8 mouse cellular contexts compared by ENCODE assay signal in genomic region chr7:67644833-67645680, GRCm38 (mm10). TPM values are rescaled to one million over a fixed set of nuclear protein-coding genes. Genes with fewer than 3 reads are reported as not detected.
DNase-seq lines count a peak whose midpoint lies in the region; ATAC-seq lines count a peak whose summit lies in the region.

TSS of gene Lrrc28 (minus strand) at chr7:67645268.

- peak within 1 kb of the TSS; percentile 75 for H3K4me3 ChIP-seq in heart, embryonic 10.5 days
- peak within 1 kb of the TSS; percentile 67 for H3K4me3 ChIP-seq in kidney, embryonic 15.5 days (replicated peaks)

- no peaks in the 10 kb centered on the region for H3K9me3 ChIP-seq in heart, embryonic 10.5 days
- H3K9me3 ChIP-seq in kidney, embryonic 15.5 days (replicated peaks), result no peaks in the 10 kb centered on the region

- H3K9ac ChIP-seq in kidney, embryonic 15.5 days, result peak within 1 kb of the TSS; percentile 74

- no peaks in the 10 kb centered on the region for H3K36me3 ChIP-seq in heart, embryonic 10.5 days
- H3K36me3 ChIP-seq in kidney, embryonic 15.5 days, result 0 out of 2 replicates have a peak, but pooled peaks cover 4% of the 10 kb centered on the region

- H3K27me3 ChIP-seq in heart, embryonic 10.5 days (ENCODE audit: insufficient read depth, poor library complexity, severe bottlenecking), result no peaks in the 10 kb centered on the region
- no peaks in the 10 kb centered on the region for H3K27me3 ChIP-seq in kidney, embryonic 15.5 days

- peaks cover 35% of the 10 kb centered on the region for H3K4me1 ChIP-seq in heart, embryonic 10.5 days
- peaks cover 29% of the 10 kb centered on the region for H3K4me1 ChIP-seq in kidney, embryonic 15.5 days

- peak; percentile 97 for ATAC-seq in erythroblast, adult 5-6 weeks (replicated peaks; ENCODE audit: low FRiP score, poor library complexity, severe bottlenecking)
- peak; percentile 99 for ATAC-seq in kidney, embryonic 15.5 days (replicated peaks; ENCODE audit: low FRiP score)
- peak; percentile 99 for ATAC-seq in monocyte, adult 5-6 weeks (replicated peaks; ENCODE audit: insufficient number of reproducible peaks, low FRiP score, low TSS enrichment, poor library complexity, severe bottlenecking)

- DNase-seq in B cell, adult 2 months, result peak; percentile 98 to 99
- peak; percentile 100 for DNase-seq in brain, adult 2 months (ENCODE audit: low read depth, low spot score)
- DNase-seq in heart, embryonic 10.5 days (ENCODE audit: low spot score), result peak; percentile 100
- DNase-seq in liver, result peak; percentile 100
- DNase-seq in spleen, postnatal 4 days (ENCODE audit: low spot score in 2 of 2), result peak; percentile 99

- peak within 1 kb of the TSS; percentile 70 for H3K4me2 ChIP-seq in kidney, embryonic 15.5 days

- peak within 1 kb of the TSS; percentile 90 for H3K27ac ChIP-seq in heart, embryonic 10.5 days
- peak within 1 kb of the TSS; percentile 91 for H3K27ac ChIP-seq in kidney, embryonic 15.5 days

- WGBS in heart, embryonic 10.5 days, result under 1% methylated on average over 55 of the region's 55 CpGs
- under 1% methylated on average over 55 of the region's 55 CpGs for WGBS in kidney, embryonic 15.5 days

RNA-seq across cellular contexts. Expression of gene Lrrc28, which starts in this region (rescaled TPM):
- 1.5 and 5.2 TPM in 2 replicates for total RNA-seq in erythroblast, adult 5-6 weeks (2015; ENCODE audit: low replicate concordance)
- 9.4 and 12.4 TPM in 2 replicates for total RNA-seq in erythroblast, adult 5-6 weeks (2017; ENCODE audit: low replicate concordance)
- polyA plus RNA-seq in heart, embryonic 10.5 days (2016; fragmentation: Nextera tagmentation; extraction: Ambion mirVana), result 12.8 and 13.6 TPM in 2 replicates
- polyA plus RNA-seq in kidney, embryonic 15.5 days (2015; fragmentation: Nextera tagmentation; extraction: Ambion mirVana), result 15.3 and 15.7 TPM in 2 replicates
- 7.1 to 15.5 TPM (median 11.9 TPM) in 3 replicates for total RNA-seq in monocyte, adult 5-6 weeks (2017)

Comparison
In these comparisons a context has a peak if more than half of its experiments do, and no peak if none do; other contexts are left out.
1. Peak in every context shown above with its lines: DNase-seq, ATAC-seq, H3K4me3 ChIP-seq and H3K27ac ChIP-seq.